Mouse (Mus musculus) hindbrain, embryonic 11.5 days (tissue): ENCODE measurements around the gene Gpc3. TPM values are rescaled to one million over a fixed set of nuclear protein-coding genes. Genes with fewer than 3 reads are reported as not detected.
A peak's percentile ranks its signal among the peaks of the same experiment; 100 is the strongest.

Experiments
- ATAC-seq: fragments of 200-750 bp; cut with Nextera tagmentation; 2 replicates; pipeline ENCODE4 v1.8.0; 2017; ENCODE audit warnings: mild to moderate bottlenecking, moderate TSS enrichment, moderate library complexity; ENCODE audit not compliant: low FRiP score
- DNase-seq: peaks from one replicate; pipeline ENCODE4 v3.0.0-alpha.2; 2015; ENCODE audit warnings: low spot score
- H3K27ac ChIP-seq: fragments of 300-500 bp; sonication (generic); 2 replicates; pipeline ENCODE4 v1.5.1; 2014; ENCODE audit warnings: mild to moderate bottlenecking, low read depth, low read length
- H3K27me3 ChIP-seq: fragments of 300-500 bp; sonication (generic); 2 replicates; pipeline ENCODE4 v1.6.1; 2014; ENCODE audit warnings: mild to moderate bottlenecking, low read length, moderate library complexity, mixed read lengths; ENCODE audit not compliant: control insufficient read depth, insufficient read depth
- H3K36me3 ChIP-seq: fragments of 300-500 bp; sonication (generic); 2 replicates; pipeline ENCODE4 v1.6.1; 2014; ENCODE audit warnings: mild to moderate bottlenecking, low read length, moderate library complexity, mixed read lengths; ENCODE audit not compliant: control insufficient read depth, insufficient read depth
- H3K4me1 ChIP-seq: fragments of 300-500 bp; sonication (generic); replicated peaks from 2 replicates; pipeline ENCODE4 v1.6.1; 2014; ENCODE audit warnings: low read length, mixed read lengths; ENCODE audit not compliant: control insufficient read depth, insufficient read depth
- H3K4me2 ChIP-seq: fragments of 300-500 bp; sonication (generic); replicated peaks from 2 replicates; pipeline ENCODE4 v1.6.1; 2014; ENCODE audit warnings: mild to moderate bottlenecking, low read depth, low read length
- H3K4me3 ChIP-seq: fragments of 300-500 bp; sonication (generic); 2 replicates; pipeline ENCODE4 v1.5.1; 2014; ENCODE audit warnings: low read depth, low read length
- H3K9ac ChIP-seq: fragments of 300-500 bp; sonication (generic); 2 replicates; pipeline ENCODE4 v1.6.1; 2014; ENCODE audit warnings: low read depth, low read length
- H3K9me3 ChIP-seq: fragments of 300-500 bp; sonication (generic); 2 replicates; pipeline ENCODE4 v1.6.1; 2016; ENCODE audit warnings: low read length; ENCODE audit not compliant: control insufficient read depth
- WGBS: fragments of 180-500 bp; shearing (Covaris S2); extraction: QIAGEN DNeasy Blood & Tissue Kit; methylation state at CpG from one replicate; pipeline ENCODE4 v1.1.7; 2014; 5-methylcytosine and 5-hydroxymethylcytosine counted together
- polyA plus RNA-seq: library from polyadenylated mRNA; unstranded; fragments of >200 nt; fragmentation: Nextera tagmentation; extraction: Ambion mirVana; gene quantifications from 2 replicates; pipeline ENCODE4 v1.2.1, GENCODE M21; 2014

Gene Gpc3
- polyA plus RNA-seq, 1 experiment from 2014 or later = 338 TPM

DNA sequence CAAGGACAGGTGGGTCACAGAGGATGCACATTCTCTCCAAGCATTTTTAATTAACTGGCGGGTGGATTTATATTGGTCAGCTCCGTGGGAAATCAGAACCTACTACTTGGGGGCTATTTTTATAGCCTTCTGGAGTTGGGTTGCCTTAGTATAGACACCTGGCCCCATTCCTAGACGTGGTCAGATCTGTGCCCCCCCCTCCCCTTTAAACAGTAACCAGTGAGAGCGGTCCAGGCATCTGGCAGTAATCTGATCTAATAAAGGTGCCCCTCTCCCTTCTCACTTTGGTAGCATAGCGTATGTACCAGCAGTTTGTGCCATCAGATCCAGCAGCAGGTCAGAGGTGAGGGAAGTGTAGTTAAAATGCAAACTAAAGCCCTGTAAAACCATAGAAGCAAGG, 76.5 kb downstream of the Gpc3 start:
- 76% methylated on average over 5 of the region's 5 CpGs for WGBS
- Histone ChIP-seq H3K27me3 (no peaks in the 10 kb centered on the region), H3K4me3 (no peak overlapping the region), H3K4me2 (no peak overlapping the region), H3K4me1 (no peaks in the 10 kb centered on the region), H3K9ac (no peak overlapping the region), H3K27ac (no peak overlapping the region), H3K9me3 (no peaks in the 10 kb centered on the region), H3K36me3 (no peaks in the 10 kb centered on the region)
- ATAC-seq = no peak
- no peak for DNase-seq

DNA sequence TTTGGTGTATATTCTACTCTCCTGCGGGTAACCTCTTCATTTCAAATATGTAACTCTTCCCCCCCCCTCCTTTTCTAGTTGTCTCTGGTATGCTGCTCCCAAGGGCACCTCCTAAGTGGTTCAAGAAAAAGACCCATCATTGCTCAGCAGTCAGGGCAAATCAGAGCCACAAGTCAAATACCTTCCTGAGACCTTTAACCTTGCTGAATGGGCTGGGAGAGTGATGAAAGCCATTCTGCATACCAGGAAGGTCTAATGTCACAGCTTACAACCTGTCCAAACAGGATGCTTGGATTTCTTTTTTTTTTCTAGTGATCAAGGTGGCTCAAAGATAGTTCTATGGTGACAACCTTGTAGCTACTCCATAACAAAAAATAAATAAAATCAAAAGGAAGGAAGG, 80.0 kb downstream of the Gpc3 start:
- H3K4me1 ChIP-seq = no peaks in the 10 kb centered on the region
- ATAC-seq (no peak), DNase-seq (no peak)
- H3K9ac ChIP-seq = no peak overlapping the region
- WGBS = 84% methylated on average over 1 of the region's 1 CpGs
- no peak overlapping the region for H3K4me2 ChIP-seq
- H3K27ac ChIP-seq = no peak overlapping the region
- H3K36me3 ChIP-seq = no peaks in the 10 kb centered on the region
- H3K4me3 ChIP-seq = no peak overlapping the region
- no peaks in the 10 kb centered on the region for H3K9me3 ChIP-seq
- H3K27me3 ChIP-seq = no peaks in the 10 kb centered on the region

DNA sequence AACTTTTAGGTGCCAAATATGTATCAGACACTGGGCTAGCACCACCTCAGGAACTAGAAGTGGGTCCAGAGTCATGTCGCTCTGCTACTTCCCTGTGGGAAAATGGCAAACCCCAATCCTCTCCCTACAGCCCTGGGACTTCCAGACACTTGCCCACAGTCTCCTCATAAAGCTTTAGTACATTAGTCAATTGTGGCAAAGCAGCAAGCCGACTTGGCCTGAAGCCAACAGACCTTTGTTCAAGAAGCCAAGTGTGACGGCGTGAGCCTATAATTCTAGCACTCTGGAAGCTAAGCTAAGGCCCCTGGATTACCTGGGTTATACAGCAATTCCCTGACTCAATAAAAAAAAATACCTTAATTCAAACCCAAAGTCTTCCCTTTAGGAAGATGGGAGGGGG, 80.7 kb downstream of the Gpc3 start:
- ATAC-seq (no peak), DNase-seq (peak; percentile 16)
- no peak overlapping the region for H3K4me2 ChIP-seq
- H3K36me3 ChIP-seq = no peaks in the 10 kb centered on the region
- no peak overlapping the region for H3K4me3 ChIP-seq
- no peak overlapping the region for H3K9ac ChIP-seq
- no peak overlapping the region for H3K27ac ChIP-seq
- H3K9me3 ChIP-seq = no peaks in the 10 kb centered on the region
- 76% methylated on average over 4 of the region's 4 CpGs for WGBS
- no peaks in the 10 kb centered on the region for H3K4me1 ChIP-seq
- no peaks in the 10 kb centered on the region for H3K27me3 ChIP-seq

DNA sequence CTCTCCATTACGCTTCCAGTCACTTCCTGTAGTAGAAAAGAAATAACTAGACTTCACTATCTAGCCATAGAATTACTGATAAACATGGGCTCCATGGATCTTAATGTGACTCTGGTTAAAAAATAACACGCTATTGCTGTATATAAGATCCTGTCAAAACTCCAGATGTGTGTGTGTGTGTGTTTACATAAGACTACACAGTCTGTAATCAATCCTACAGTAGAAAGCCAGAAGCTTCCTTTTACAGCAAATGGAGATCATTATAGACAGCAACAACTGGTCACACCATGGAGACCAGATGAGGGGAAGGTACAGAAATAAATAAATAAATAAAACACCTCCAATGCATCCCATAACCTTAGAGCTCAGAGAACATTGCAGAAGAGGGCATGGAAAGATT, 81.6 kb downstream of the Gpc3 start:
- no peaks in the 10 kb centered on the region for H3K4me1 ChIP-seq
- no peaks in the 10 kb centered on the region for H3K27me3 ChIP-seq
- H3K4me3 ChIP-seq = no peak overlapping the region
- no peak overlapping the region for H3K4me2 ChIP-seq
- no peak overlapping the region for H3K9ac ChIP-seq
- DNase-seq = no peak
- no peak for ATAC-seq
- no peak overlapping the region for H3K27ac ChIP-seq
- no peaks in the 10 kb centered on the region for H3K9me3 ChIP-seq
- WGBS = 74% methylated on average over 2 of the region's 2 CpGs
- no peaks in the 10 kb centered on the region for H3K36me3 ChIP-seq

DNA sequence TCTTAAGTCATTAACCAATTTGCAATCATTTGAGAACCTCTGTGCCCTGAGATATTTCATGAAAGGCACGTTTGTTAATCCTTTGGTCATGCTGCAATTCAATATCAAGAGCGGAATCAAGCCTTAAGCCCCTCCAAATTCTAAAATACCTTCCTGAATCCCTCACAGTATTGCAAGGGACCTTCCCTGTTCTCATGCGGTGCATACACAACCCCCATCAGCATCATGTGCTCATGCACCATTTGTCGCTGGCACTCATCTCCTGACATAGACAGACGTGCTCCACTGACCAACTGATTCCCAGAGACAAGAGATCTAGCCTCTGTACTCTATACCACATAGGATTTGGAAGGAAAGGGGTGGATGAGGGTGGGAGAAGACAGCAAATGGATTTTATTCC, 87.7 kb downstream of the Gpc3 start:
- H3K4me2 ChIP-seq = no peak overlapping the region
- DNase-seq = no peak
- no peaks in the 10 kb centered on the region for H3K9me3 ChIP-seq
- no peak overlapping the region for H3K4me3 ChIP-seq
- H3K27me3 ChIP-seq = no peaks in the 10 kb centered on the region
- ATAC-seq = no peak
- H3K4me1 ChIP-seq = no peaks in the 10 kb centered on the region
- no peaks in the 10 kb centered on the region for H3K36me3 ChIP-seq
- no peak overlapping the region for H3K27ac ChIP-seq
- WGBS = 76% methylated on average over 5 of the region's 5 CpGs
- H3K9ac ChIP-seq = no peak overlapping the region

DNA sequence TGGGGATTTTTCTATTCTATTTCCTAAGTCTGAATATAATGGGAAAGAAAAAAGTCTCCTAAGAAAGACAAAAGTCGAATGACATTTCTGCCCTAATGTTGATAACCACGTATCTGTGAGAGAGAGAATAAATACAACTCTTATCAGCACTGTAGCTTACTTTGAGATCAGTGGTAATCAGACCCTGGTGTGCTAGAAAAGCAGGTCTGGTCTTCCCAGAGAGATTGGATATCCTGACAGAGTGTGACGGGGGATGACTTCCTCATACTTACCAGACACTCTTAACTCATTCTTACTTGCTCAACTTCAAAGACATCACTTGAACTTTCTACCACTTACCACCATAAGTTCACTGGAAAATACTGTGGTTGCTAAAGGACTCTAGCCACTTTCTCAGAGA, 88.6 kb downstream of the Gpc3 start:
- H3K27me3 ChIP-seq = no peaks in the 10 kb centered on the region
- no peaks in the 10 kb centered on the region for H3K4me1 ChIP-seq
- H3K36me3 ChIP-seq = no peaks in the 10 kb centered on the region
- DNase-seq (no peak), ATAC-seq (no peak)
- no peak overlapping the region for H3K4me3 ChIP-seq
- H3K4me2 ChIP-seq = no peak overlapping the region
- H3K9me3 ChIP-seq = no peaks in the 10 kb centered on the region
- no peak overlapping the region for H3K27ac ChIP-seq
- 82% methylated on average over 3 of the region's 3 CpGs for WGBS
- no peak overlapping the region for H3K9ac ChIP-seq

DNA sequence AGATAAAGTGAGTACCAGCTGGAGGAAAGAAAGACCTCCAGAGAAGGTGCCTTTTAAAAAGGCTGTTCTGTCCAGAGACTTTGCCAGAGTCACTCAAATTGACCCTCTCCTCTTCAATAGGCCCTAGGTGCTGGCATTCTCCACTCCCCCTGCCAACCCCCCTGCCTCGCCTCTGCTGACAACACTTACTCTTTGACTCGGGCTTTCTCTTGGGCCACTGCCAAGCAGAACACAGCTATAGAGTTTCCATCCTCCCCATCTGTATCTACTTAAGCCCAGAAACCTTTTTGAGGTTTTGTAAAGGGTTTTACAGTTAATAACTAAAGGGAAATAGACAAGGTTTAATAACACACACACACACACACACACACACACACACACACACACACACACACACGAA, 99.2 kb downstream of the Gpc3 start:
- DNase-seq = peak; percentile 10
- ATAC-seq = no peak
- Histone ChIP-seq H3K27me3 (no peaks in the 10 kb centered on the region), H3K9ac (no peak overlapping the region), H3K9me3 (no peaks in the 10 kb centered on the region), H3K36me3 (no peaks in the 10 kb centered on the region), H3K27ac (no peak overlapping the region), H3K4me3 (no peak overlapping the region), H3K4me2 (no peak overlapping the region), H3K4me1 (no peaks in the 10 kb centered on the region)
- 37% methylated on average over 3 of the region's 3 CpGs for WGBS

DNA sequence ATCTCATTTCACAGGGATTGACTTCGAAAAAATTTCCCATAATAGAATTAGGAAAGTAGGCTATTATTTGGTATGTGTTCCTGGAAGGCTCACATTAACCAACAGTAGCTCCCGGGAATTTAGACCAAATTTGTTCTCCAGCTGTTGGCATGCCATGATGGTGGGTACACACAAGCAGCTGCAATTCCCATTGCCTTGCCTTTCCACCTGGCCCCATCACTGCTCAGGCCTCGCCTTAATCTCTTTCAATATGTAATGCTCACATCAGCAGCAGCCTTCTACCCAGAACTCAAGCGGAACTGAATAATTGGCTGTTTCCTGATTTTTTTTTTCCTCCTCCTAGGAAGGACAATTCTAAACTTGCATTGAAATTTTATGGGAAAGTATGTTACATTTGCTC, 102.6 kb downstream of the Gpc3 start:
- Histone ChIP-seq H3K27ac (no peak overlapping the region), H3K4me2 (no peak overlapping the region), H3K27me3 (no peaks in the 10 kb centered on the region), H3K9ac (no peak overlapping the region), H3K4me1 (no peaks in the 10 kb centered on the region), H3K36me3 (no peaks in the 10 kb centered on the region), H3K9me3 (no peaks in the 10 kb centered on the region), H3K4me3 (no peak overlapping the region)
- DNase-seq (no peak), ATAC-seq (no peak)
- WGBS = 85% methylated on average over 4 of the region's 4 CpGs

DNA sequence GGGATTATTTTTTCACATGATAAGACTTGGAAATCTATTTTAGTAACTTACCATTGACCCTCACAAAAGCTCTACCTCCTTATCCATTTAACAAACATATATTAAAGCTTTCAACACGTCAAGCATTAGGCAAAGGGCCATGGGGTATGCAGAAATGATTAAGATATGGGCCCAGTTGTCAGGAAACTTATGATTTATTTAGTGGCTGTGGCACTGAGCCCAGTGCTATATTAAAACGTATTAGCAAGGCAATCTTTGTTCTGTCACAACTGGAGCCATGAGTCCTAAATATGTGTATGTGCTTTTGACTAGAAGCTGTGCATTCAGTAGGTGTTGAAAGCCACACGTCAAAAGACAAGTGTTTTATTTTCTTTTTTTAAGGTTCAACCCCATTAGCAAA, 109.9 kb downstream of the Gpc3 start:
- H3K27me3 ChIP-seq = no peaks in the 10 kb centered on the region
- H3K9ac ChIP-seq = no peak overlapping the region
- H3K4me1 ChIP-seq = no peaks in the 10 kb centered on the region
- no peak for DNase-seq
- ATAC-seq = no peak
- no peak overlapping the region for H3K4me2 ChIP-seq
- H3K9me3 ChIP-seq = no peaks in the 10 kb centered on the region
- H3K27ac ChIP-seq = no peak overlapping the region
- no peak overlapping the region for H3K4me3 ChIP-seq
- 79% methylated on average over 3 of the region's 3 CpGs for WGBS
- H3K36me3 ChIP-seq = no peaks in the 10 kb centered on the region
